Mouse (Mus musculus) adrenal gland, postnatal 36 days (tissue): ENCODE results near the gene Fli1. TPM values are rescaled to one million over a fixed set of nuclear protein-coding genes. Genes with fewer than 3 reads are reported as not detected.
A peak's percentile ranks its signal among the peaks of the same experiment; 100 is the strongest.

Experiments
- DNase-seq, 2 experiments: peaks; one replicate each; pipeline ENCODE4 v3.0.0; 2021; ENCODE audit warnings: mixed read lengths in 1 of 2
- total RNA-seq, 2 experiments: library from RNA; stranded (reverse); gene quantifications; 2 replicates each; pipeline ENCODE4 v1.2.3; 2021

Fli1 gene
- total RNA-seq, 2 experiments from 2014 or later = 15.4 to 15.5 TPM

GRCm38 (mm10) chr9:32549462-32550384 lies 7.1 kb upstream of the Fli1 start:
- DNase-seq = no peak

- no peak for DNase-seq
These were observed 4.1 kb upstream of the Fli1 start for GRCm38 (mm10) chr9:32546731-32547130.

- peak in 1 of 2 experiments; percentile 41 for DNase-seq
These were observed 2.3 kb upstream of the Fli1 start for GRCm38 (mm10) chr9:32544731-32545661.

GRCm38 (mm10) chr9:32543923-32544575 lies 1.4 kb upstream of the Fli1 start:
- no peak for DNase-seq

- DNase-seq = peak in 1 of 2 experiments; percentile 31
These were observed 450 bp upstream of the Fli1 start for GRCm38 (mm10) chr9:32543040-32543581.

GRCm38 (mm10) chr9:32541223-32541901 lies 1.3 kb downstream of the Fli1 start:
- DNase-seq = peak; percentile 29 to 40

- DNase-seq = peak; percentile 41 to 65
These were observed 2.0 kb downstream of the Fli1 start for GRCm38 (mm10) chr9:32540406-32541222.

- peak; percentile 20 to 47 for DNase-seq
These were observed 2.6 kb downstream of the Fli1 start for GRCm38 (mm10) chr9:32540061-32540405.

GRCm38 (mm10) chr9:32539321-32539761 lies 3.3 kb downstream of the Fli1 start:
- no peak for DNase-seq

- no peak for DNase-seq
These were observed 4.5 kb downstream of the Fli1 start for GRCm38 (mm10) chr9:32538124-32538523.

GRCm38 (mm10) chr9:32537706-32538105 lies 5.0 kb downstream of the Fli1 start:
- DNase-seq = no peak

GRCm38 (mm10) chr9:32535201-32535955 lies 7.3 kb downstream of the Fli1 start:
- DNase-seq = no peak

- DNase-seq = no peak
These were observed 8.5 kb downstream of the Fli1 start for GRCm38 (mm10) chr9:32534025-32534615.

GRCm38 (mm10) chr9:32531588-32531987 lies 11.1 kb downstream of the Fli1 start:
- no peak for DNase-seq

- DNase-seq = no peak
These were observed 11.7 kb downstream of the Fli1 start for GRCm38 (mm10) chr9:32530975-32531374.

- no peak for DNase-seq
These were observed 12.5 kb downstream of the Fli1 start for GRCm38 (mm10) chr9:32530188-32530587.

GRCm38 (mm10) chr9:32529594-32529993 lies 13.1 kb downstream of the Fli1 start:
- DNase-seq = no peak

GRCm38 (mm10) chr9:32527329-32527728 lies 15.3 kb downstream of the Fli1 start:
- no peak for DNase-seq

GRCm38 (mm10) chr9:32525787-32526186 lies 16.9 kb downstream of the Fli1 start:
- no peak for DNase-seq
